Mouse (Mus musculus) limb, embryonic 15.5 days (tissue): ENCODE measurements at regions not wholly inside any gene's neighbourhood (a gene's known extent, or its start where the extent isn't known, plus 50 kb on each side); places are given as distances from the start of the nearest gene placed in this dataset.
"Not testable (repeated sequence)": the region's sequence is repeated elsewhere in the genome, so short reads cannot be mapped to it uniquely, and the experiment has no call there.

Experiments
- ATAC-seq: fragments of 200-750 bp; cut with Nextera tagmentation; 2 replicates; pipeline ENCODE4 v1.8.0; 2017; ENCODE audit warnings: low read depth, moderate TSS enrichment; ENCODE audit not compliant: insufficient number of reproducible peaks, low FRiP score, low TSS enrichment
- H3K27ac ChIP-seq: fragments of 300-500 bp; sonication (generic); 2 replicates; pipeline ENCODE4 v1.5.1; 2015; ENCODE audit warnings: moderate library complexity, mild to moderate bottlenecking, inconsistent platforms
- H3K27me3 ChIP-seq: fragments of 300-500 bp; sonication (generic); 2 replicates; pipeline ENCODE4 v1.6.1; 2015; ENCODE audit warnings: inconsistent platforms
- H3K36me3 ChIP-seq: fragments of 300-500 bp; sonication (generic); 2 replicates; pipeline ENCODE4 v1.6.1; 2015; ENCODE audit warnings: inconsistent platforms
- H3K4me1 ChIP-seq: fragments of 300-500 bp; sonication (generic); 2 replicates; pipeline ENCODE4 v1.6.1; 2015; ENCODE audit warnings: inconsistent platforms
- H3K4me2 ChIP-seq: fragments of 300-500 bp; sonication (generic); 2 replicates; pipeline ENCODE4 v1.6.1; 2015; ENCODE audit warnings: mild to moderate bottlenecking, inconsistent platforms
- H3K4me3 ChIP-seq: fragments of 300-500 bp; sonication (generic); 2 replicates; pipeline ENCODE4 v1.5.1; 2015; ENCODE audit warnings: mild to moderate bottlenecking, inconsistent platforms
- H3K9ac ChIP-seq: fragments of 300-500 bp; sonication (generic); 2 replicates; pipeline ENCODE4 v1.6.1; 2015; ENCODE audit warnings: inconsistent platforms
- H3K9me3 ChIP-seq: fragments of 300-500 bp; sonication (generic); 2 replicates; pipeline ENCODE4 v1.6.1; 2016; ENCODE audit warnings: inconsistent platforms
- WGBS: fragments of 180-500 bp; shearing (Covaris S2); methylation state at CpG from one replicate; pipeline ENCODE4 v1.1.7; 2015; 5-methylcytosine and 5-hydroxymethylcytosine counted together

GRCm38 (mm10) chr3:126210226-126210625 is 153.3 kb upstream of the Arsj start:
- Histone ChIP-seq H3K4me3 (no peak overlapping the region), H3K27ac (no peak overlapping the region), H3K27me3 (no peaks in the 10 kb centered on the region), H3K4me2 (no peak overlapping the region), H3K36me3 (no peaks in the 10 kb centered on the region), H3K4me1 (no peaks in the 10 kb centered on the region), H3K9me3 (no peaks in the 10 kb centered on the region), H3K9ac (no peak overlapping the region)
- ATAC-seq, result no peak
- 60% methylated on average over 1 of the region's 1 CpGs for WGBS

GRCm38 (mm10) chr3:126227575-126227974 is 135.9 kb upstream of the Arsj start:
- WGBS, result 88% methylated on average over 4 of the region's 4 CpGs

GRCm38 (mm10) chr3:126245834-126246233 is 117.7 kb upstream of the Arsj start:
- no peaks in the 10 kb centered on the region for H3K4me1 ChIP-seq
- H3K27ac ChIP-seq, result no peak overlapping the region
- no peaks in the 10 kb centered on the region for H3K27me3 ChIP-seq
- H3K4me3 ChIP-seq, result no peak overlapping the region
- no peak for ATAC-seq
- H3K4me2 ChIP-seq, result no peak overlapping the region
- no peaks in the 10 kb centered on the region for H3K9me3 ChIP-seq
- no peaks in the 10 kb centered on the region for H3K36me3 ChIP-seq
- 77% methylated on average over 3 of the region's 3 CpGs for WGBS
- H3K9ac ChIP-seq, result no peak overlapping the region

More at GRCm38 (mm10) chr3:126227575-126227974, 135.9 kb upstream of the Arsj start:
- no peaks in the 10 kb centered on the region for H3K27me3 ChIP-seq
- no peak overlapping the region for H3K9ac ChIP-seq
- no peaks in the 10 kb centered on the region for H3K4me1 ChIP-seq
- no peak overlapping the region for H3K27ac ChIP-seq
- H3K4me3 ChIP-seq, result no peak overlapping the region
- no peak overlapping the region for H3K4me2 ChIP-seq
- no peaks in the 10 kb centered on the region for H3K36me3 ChIP-seq
- H3K9me3 ChIP-seq, result no peaks in the 10 kb centered on the region
- no peak for ATAC-seq

- no peaks in the 10 kb centered on the region for H3K9me3 ChIP-seq
- H3K4me2 ChIP-seq, result no peak overlapping the region
- no peaks in the 10 kb centered on the region for H3K27me3 ChIP-seq
- no peak for ATAC-seq
- H3K36me3 ChIP-seq, result no peaks in the 10 kb centered on the region
- no peaks in the 10 kb centered on the region for H3K4me1 ChIP-seq
- 79% methylated on average over 6 of the region's 8 CpGs for WGBS
- no peak overlapping the region for H3K9ac ChIP-seq
- no peak overlapping the region for H3K4me3 ChIP-seq
- H3K27ac ChIP-seq, result no peak overlapping the region
Observed at GRCm38 (mm10) chr3:126261270-126261669, 102.2 kb upstream of the Arsj start.

- H3K27me3 ChIP-seq, H3K4me2 ChIP-seq, H3K9me3 ChIP-seq, ATAC-seq, H3K4me1 ChIP-seq, H3K9ac ChIP-seq, H3K27ac ChIP-seq, H3K36me3 ChIP-seq, H3K4me3 ChIP-seq: not testable (repeated sequence)
Observed at GRCm38 (mm10) chr3:126272027-126272426, 91.5 kb upstream of the Arsj start.

GRCm38 (mm10) chr3:126273566-126273965 is 89.9 kb upstream of the Arsj start:
- H3K36me3 ChIP-seq, result no peaks in the 10 kb centered on the region
- 90% methylated on average over 3 of the region's 3 CpGs for WGBS
- H3K4me3 ChIP-seq, result no peak overlapping the region
- H3K4me1 ChIP-seq, result no peaks in the 10 kb centered on the region
- no peaks in the 10 kb centered on the region for H3K27me3 ChIP-seq
- H3K4me2 ChIP-seq, result no peak overlapping the region
- no peaks in the 10 kb centered on the region for H3K9me3 ChIP-seq
- H3K27ac ChIP-seq, result no peak overlapping the region
- no peak overlapping the region for H3K9ac ChIP-seq
- ATAC-seq, result no peak

GRCm38 (mm10) chr3:126276008-126276700 is 87.3 kb upstream of the Arsj start:
- H3K27ac ChIP-seq, result peak overlapping the region; percentile 29; the same call in 1 of the 2 replicates
- H3K9ac ChIP-seq, result no peak overlapping the region
- H3K4me3 ChIP-seq, result no peak overlapping the region
- no peak overlapping the region for H3K4me2 ChIP-seq
- no peaks in the 10 kb centered on the region for H3K36me3 ChIP-seq
- H3K27me3 ChIP-seq, result no peaks in the 10 kb centered on the region
- no peaks in the 10 kb centered on the region for H3K9me3 ChIP-seq
- WGBS, result 38% methylated on average over 3 of the region's 3 CpGs
- H3K4me1 ChIP-seq, result no peaks in the 10 kb centered on the region
- ATAC-seq, result peak; percentile 77

- Histone ChIP-seq H3K9me3 (no peaks in the 10 kb centered on the region), H3K36me3 (no peaks in the 10 kb centered on the region), H3K4me3 (no peak overlapping the region), H3K4me1 (no peaks in the 10 kb centered on the region), H3K9ac (no peak overlapping the region), H3K4me2 (no peak overlapping the region), H3K27me3 (no peaks in the 10 kb centered on the region), H3K27ac (no peak overlapping the region)
- 83% methylated on average over 7 of the region's 7 CpGs for WGBS
- no peak for ATAC-seq
Observed at GRCm38 (mm10) chr3:126284294-126285090, 79.0 kb upstream of the Arsj start.

GRCm38 (mm10) chr3:126292259-126292658 is 71.2 kb upstream of the Arsj start:
- Histone ChIP-seq H3K9ac (no peak overlapping the region), H3K4me3 (no peak overlapping the region), H3K4me2 (no peak overlapping the region), H3K27me3 (no peaks in the 10 kb centered on the region), H3K27ac (no peak overlapping the region), H3K9me3 (no peaks in the 10 kb centered on the region), H3K36me3 (no peaks in the 10 kb centered on the region), H3K4me1 (no peaks in the 10 kb centered on the region)
- WGBS, result 65% methylated on average over 5 of the region's 5 CpGs
- no peak for ATAC-seq

GRCm38 (mm10) chr3:126292830-126293229 is 70.7 kb upstream of the Arsj start:
- ATAC-seq, result no peak
- no peaks in the 10 kb centered on the region for H3K9me3 ChIP-seq
- no peaks in the 10 kb centered on the region for H3K36me3 ChIP-seq
- H3K4me3 ChIP-seq, result no peak overlapping the region
- no peak overlapping the region for H3K9ac ChIP-seq
- H3K27ac ChIP-seq, result no peak overlapping the region
- 45% methylated on average over 1 of the region's 1 CpGs for WGBS
- H3K4me1 ChIP-seq, result no peaks in the 10 kb centered on the region
- H3K4me2 ChIP-seq, result no peak overlapping the region
- no peaks in the 10 kb centered on the region for H3K27me3 ChIP-seq

- Histone ChIP-seq H3K36me3 (no peaks in the 10 kb centered on the region), H3K27ac (no peak overlapping the region), H3K4me2 (no peak overlapping the region), H3K9me3 (no peaks in the 10 kb centered on the region), H3K27me3 (no peaks in the 10 kb centered on the region), H3K4me1 (no peaks in the 10 kb centered on the region), H3K9ac (no peak overlapping the region), H3K4me3 (no peak overlapping the region)
- 81% methylated on average over 4 of the region's 4 CpGs for WGBS
- no peak for ATAC-seq
Observed at GRCm38 (mm10) chr3:126293645-126294044, 69.8 kb upstream of the Arsj start.

- Histone ChIP-seq H3K4me3 (no peak overlapping the region), H3K36me3 (no peaks in the 10 kb centered on the region), H3K4me1 (no peaks in the 10 kb centered on the region), H3K27ac (no peak overlapping the region), H3K4me2 (no peak overlapping the region), H3K9ac (no peak overlapping the region), H3K27me3 (no peaks in the 10 kb centered on the region), H3K9me3 (no peaks in the 10 kb centered on the region)
- ATAC-seq, result no peak
- WGBS, result 74% methylated on average over 1 of the region's 1 CpGs
Observed at GRCm38 (mm10) chr3:126295932-126296331, 67.6 kb upstream of the Arsj start.
